Mouse (Mus musculus): ENCODE measurements around the gene Efcab3. TPM values are rescaled to one million over a fixed set of nuclear protein-coding genes. Genes with fewer than 3 reads are reported as not detected.

The Efcab3 gene
- polyA plus RNA-seq, 1 experiment: not detected

GRCm38 (mm10) chr11:105144084-105144483 is 80.7 kb downstream of the Efcab3 start:
- Histone ChIP-seq H3K36me3 (ENCODE audit: control insufficient read depth, insufficient read depth) (peaks cover 19% of the 10 kb centered on the region), H3K4me3 (no peak overlapping the region), H3ac (ENCODE audit: control insufficient read depth, insufficient read length) (no peak overlapping the region)

GRCm38 (mm10) chr11:105144508-105145210 is 81.3 kb downstream of the Efcab3 start:
- no peak overlapping the region for H3ac ChIP-seq (ENCODE audit: control insufficient read depth, insufficient read length)
- no peak overlapping the region for H3K4me3 ChIP-seq
- H3K27me3 ChIP-seq (ENCODE audit: control insufficient read depth, insufficient read depth, insufficient read length): no peaks in the 10 kb centered on the region
- H3K4me2 ChIP-seq (ENCODE audit: low read depth): no peak overlapping the region
- H3K79me2 ChIP-seq (ENCODE audit: control insufficient read depth, insufficient read depth): no peaks in the 10 kb centered on the region
- peaks cover 14% of the 10 kb centered on the region for H3K36me3 ChIP-seq (ENCODE audit: control insufficient read depth, insufficient read depth)
- TF ChIP-seq MYOG (IDR thresholded peaks at IDR 0.05; ENCODE audit: control insufficient read depth in 1 of 3, insufficient read depth in 1 of 3, insufficient read length in 2 of 3, low read depth in 2 of 3) (no peak), MYOD1 (IDR thresholded peaks at IDR 0.05; ENCODE audit: control insufficient read depth in 1 of 3, insufficient read length in 2 of 3, low read depth in 2 of 3) (no peak), E2F4 (IDR thresholded peaks at IDR 0.05; ENCODE audit: insufficient read depth) (no peak), TCF12 (IDR thresholded peaks at IDR 0.05; ENCODE audit: insufficient read depth, poor library complexity, severe bottlenecking) (no peak), POLR2A (IDR thresholded peaks at IDR 0.05; ENCODE audit: insufficient read length, low read depth) (no peak), SRF (IDR thresholded peaks at IDR 0.05; ENCODE audit: control insufficient read depth, insufficient read length, low read depth) (no peak), MAX (IDR thresholded peaks at IDR 0.05; ENCODE audit: low read depth) (no peak), POLR2AphosphoS2 (IDR thresholded peaks at IDR 0.05; ENCODE audit: insufficient read length, low read depth) (no peak), USF1 (IDR thresholded peaks at IDR 0.05; ENCODE audit: low read depth) (no peak), CEBPB (IDR thresholded peaks at IDR 0.05; ENCODE audit: insufficient read depth, poor library complexity, severe bottlenecking) (no peak), TCF3 (IDR thresholded peaks at IDR 0.05; ENCODE audit: insufficient read length, low read depth) (no peak), REST (IDR thresholded peaks at IDR 0.05; ENCODE audit: insufficient read depth, insufficient read length) (no peak)

More at GRCm38 (mm10) chr11:105144084-105144483, 80.7 kb downstream of the Efcab3 start:
- Histone ChIP-seq H3K4me2 (ENCODE audit: low read depth) (no peak overlapping the region), H3K27me3 (ENCODE audit: control insufficient read depth, insufficient read depth, insufficient read length) (no peaks in the 10 kb centered on the region), H3K79me2 (ENCODE audit: control insufficient read depth, insufficient read depth) (no peaks in the 10 kb centered on the region)
- no peak for TF ChIP-seq MYOG (IDR thresholded peaks at IDR 0.05; ENCODE audit: control insufficient read depth in 1 of 3, insufficient read depth in 1 of 3, insufficient read length in 2 of 3, low read depth in 2 of 3)
- TF ChIP-seq MYOD1 (IDR thresholded peaks at IDR 0.05; ENCODE audit: control insufficient read depth in 1 of 3, insufficient read length in 2 of 3, low read depth in 2 of 3): no peak
- no peak for TF ChIP-seq TCF3 (IDR thresholded peaks at IDR 0.05; ENCODE audit: insufficient read length, low read depth)
- TF ChIP-seq POLR2AphosphoS2 (IDR thresholded peaks at IDR 0.05; ENCODE audit: insufficient read length, low read depth): no peak
- TF ChIP-seq E2F4 (IDR thresholded peaks at IDR 0.05; ENCODE audit: insufficient read depth): no peak
- TF ChIP-seq MAX (IDR thresholded peaks at IDR 0.05; ENCODE audit: low read depth): no peak
- no peak for TF ChIP-seq TCF12 (IDR thresholded peaks at IDR 0.05; ENCODE audit: insufficient read depth, poor library complexity, severe bottlenecking)
- TF ChIP-seq REST (IDR thresholded peaks at IDR 0.05; ENCODE audit: insufficient read depth, insufficient read length): no peak
- no peak for TF ChIP-seq POLR2A (IDR thresholded peaks at IDR 0.05; ENCODE audit: insufficient read length, low read depth)
- no peak for TF ChIP-seq USF1 (IDR thresholded peaks at IDR 0.05; ENCODE audit: low read depth)

- no peak overlapping the region for H3ac ChIP-seq (ENCODE audit: control insufficient read depth, insufficient read length)
Measured at GRCm38 (mm10) chr11:105145211-105145610, 81.8 kb downstream of the Efcab3 start.

GRCm38 (mm10) chr11:105146593-105146992 is 83.2 kb downstream of the Efcab3 start, which contains the start of gene Gm10842:
TSS of gene Gm10842 (plus strand) at chr11:105146893.
- H3K36me3 ChIP-seq (ENCODE audit: control insufficient read depth, insufficient read depth): no peaks in the 10 kb centered on the region
- no peaks in the 10 kb centered on the region for H3K27me3 ChIP-seq (ENCODE audit: control insufficient read depth, insufficient read depth, insufficient read length)
- no peak within 1 kb of the TSS for H3K4me3 ChIP-seq
- TF ChIP-seq USF1 (IDR thresholded peaks at IDR 0.05; ENCODE audit: low read depth) (no peak), MYOD1 (IDR thresholded peaks at IDR 0.05; ENCODE audit: control insufficient read depth in 1 of 3, insufficient read length in 2 of 3, low read depth in 2 of 3) (no peak), CEBPB (IDR thresholded peaks at IDR 0.05; ENCODE audit: insufficient read depth, poor library complexity, severe bottlenecking) (no peak), POLR2AphosphoS2 (IDR thresholded peaks at IDR 0.05; ENCODE audit: insufficient read length, low read depth) (no peak)
- no peak within 1 kb of the TSS for H3K4me2 ChIP-seq (ENCODE audit: low read depth)
- H3ac ChIP-seq (ENCODE audit: control insufficient read depth, insufficient read length): no peak within 1 kb of the TSS
- no peaks in the 10 kb centered on the region for H3K79me2 ChIP-seq (ENCODE audit: control insufficient read depth, insufficient read depth)

More at GRCm38 (mm10) chr11:105145211-105145610, 81.8 kb downstream of the Efcab3 start:
- no peaks in the 10 kb centered on the region for H3K27me3 ChIP-seq (ENCODE audit: control insufficient read depth, insufficient read depth, insufficient read length)
- no peak overlapping the region for H3K4me2 ChIP-seq (ENCODE audit: low read depth)
- H3K79me2 ChIP-seq (ENCODE audit: control insufficient read depth, insufficient read depth): no peaks in the 10 kb centered on the region
- peaks cover 8% of the 10 kb centered on the region for H3K36me3 ChIP-seq (ENCODE audit: control insufficient read depth, insufficient read depth)
- no peak overlapping the region for H3K4me3 ChIP-seq
- no peak for TF ChIP-seq USF1 (IDR thresholded peaks at IDR 0.05; ENCODE audit: low read depth)

- TF ChIP-seq TCF3 (IDR thresholded peaks at IDR 0.05; ENCODE audit: insufficient read length, low read depth) (no peak), MYOG (IDR thresholded peaks at IDR 0.05; ENCODE audit: control insufficient read depth in 1 of 3, insufficient read depth in 1 of 3, insufficient read length in 2 of 3, low read depth in 2 of 3) (no peak), CEBPB (IDR thresholded peaks at IDR 0.05; ENCODE audit: insufficient read depth, poor library complexity, severe bottlenecking) (no peak), POLR2A (IDR thresholded peaks at IDR 0.05; ENCODE audit: insufficient read length, low read depth) (no peak), MAX (IDR thresholded peaks at IDR 0.05; ENCODE audit: low read depth) (no peak), SRF (IDR thresholded peaks at IDR 0.05; ENCODE audit: control insufficient read depth, insufficient read length, low read depth) (no peak), USF1 (IDR thresholded peaks at IDR 0.05; ENCODE audit: low read depth) (no peak), TCF12 (IDR thresholded peaks at IDR 0.05; ENCODE audit: insufficient read depth, poor library complexity, severe bottlenecking) (no peak), MYOD1 (IDR thresholded peaks at IDR 0.05; ENCODE audit: control insufficient read depth in 1 of 3, insufficient read length in 2 of 3, low read depth in 2 of 3) (no peak), REST (IDR thresholded peaks at IDR 0.05; ENCODE audit: insufficient read depth, insufficient read length) (no peak), POLR2AphosphoS2 (IDR thresholded peaks at IDR 0.05; ENCODE audit: insufficient read length, low read depth) (no peak), E2F4 (IDR thresholded peaks at IDR 0.05; ENCODE audit: insufficient read depth) (no peak)
Measured at GRCm38 (mm10) chr11:105149353-105149752, 86.0 kb downstream of the Efcab3 start.

More at GRCm38 (mm10) chr11:105149353-105149752, 86.0 kb downstream of the Efcab3 start:
- H3K36me3 ChIP-seq (ENCODE audit: control insufficient read depth, insufficient read depth): no peaks in the 10 kb centered on the region
- H3K79me2 ChIP-seq (ENCODE audit: control insufficient read depth, insufficient read depth): no peaks in the 10 kb centered on the region
- H3ac ChIP-seq (ENCODE audit: control insufficient read depth, insufficient read length): no peak overlapping the region
- H3K4me3 ChIP-seq: no peak overlapping the region
- no peaks in the 10 kb centered on the region for H3K27me3 ChIP-seq (ENCODE audit: control insufficient read depth, insufficient read depth, insufficient read length)
- no peak overlapping the region for H3K4me2 ChIP-seq (ENCODE audit: low read depth)

Measured in myocyte (in vitro differentiated cells).